ENCODE assay signal across 9 mouse cellular contexts in genomic region chr4:150234599-150235327, GRCm38 (mm10). TPM values are rescaled to one million over a fixed set of nuclear protein-coding genes. Genes with fewer than 3 reads are reported as not detected.
DNase-seq lines count a peak whose midpoint lies in the region; ATAC-seq and TF ChIP-seq lines count a peak whose summit lies in the region.
"Had no signal": no experiment of that assay in that cellular context is flagged by ENCODE, and none has a peak within 500 bp of the region (broad histone marks: within the 10 kb centered on the region; RNA-seq: fewer than 3 reads in every experiment).

No protein-coding gene starts in this region.

- DNase-seq in left cerebral cortex, adult 2 months (ENCODE audit: extremely low spot score in 1 of 2, low spot score in 2 of 2): no peak
- DNase-seq in left cerebral cortex, adult 18-20 months (ENCODE audit: low spot score in 2 of 2): no peak
- DNase-seq in B cell, adult 2 months: no peak
- no peak for DNase-seq in urinary bladder, postnatal 25 days (ENCODE audit: low spot score)
- no peak for DNase-seq in kidney, postnatal 4 days
- DNase-seq: lung, postnatal 36 days had no signal

- no peak overlapping the region for H3K4me2 ChIP-seq in forebrain, embryonic 16.5 days (ENCODE audit: low read length)
- no peak overlapping the region for H3K4me2 ChIP-seq in midbrain, embryonic 15.5 days

- WGBS in forebrain, embryonic 16.5 days: 21% methylated on average over 8 of the region's 8 CpGs
- 41% methylated on average over 8 of the region's 8 CpGs for WGBS in midbrain, embryonic 15.5 days

- H3K36me3 ChIP-seq in forebrain, embryonic 16.5 days (ENCODE audit: control insufficient read depth, insufficient read depth): no peaks in the 10 kb centered on the region
- no peaks in the 10 kb centered on the region for H3K36me3 ChIP-seq in midbrain, embryonic 15.5 days (replicated peaks)

- TF ChIP-seq CTCF in left cerebral cortex, adult 2 months (IDR thresholded peaks at IDR 0.05): no peak

- peaks cover 19% of the 10 kb centered on the region for H3K4me1 ChIP-seq in brown adipose tissue, adult 24 weeks (ENCODE audit: control insufficient read depth, insufficient read depth, insufficient read length, low read length)
- peaks cover 32% of the 10 kb centered on the region for H3K4me1 ChIP-seq in forebrain, embryonic 16.5 days (replicated peaks; ENCODE audit: control insufficient read depth, insufficient read depth, low read length)
- H3K4me1 ChIP-seq in midbrain, embryonic 15.5 days: peaks cover 42% of the 10 kb centered on the region

- no peak for ATAC-seq in forebrain, embryonic 16.5 days
- no peak for ATAC-seq in midbrain, embryonic 15.5 days (replicated peaks)

- H3K4me3 ChIP-seq in left cerebral cortex, adult 2 months: no peak overlapping the region
- H3K4me3 ChIP-seq in brown adipose tissue, adult 24 weeks (ENCODE audit: insufficient read depth, low read depth, low read length): no peak overlapping the region
- H3K4me3 ChIP-seq in forebrain, embryonic 16.5 days (replicated peaks; ENCODE audit: low read length): no peak overlapping the region
- no peak overlapping the region for H3K4me3 ChIP-seq in midbrain, embryonic 15.5 days

- H3K9me3 ChIP-seq in forebrain, embryonic 16.5 days (ENCODE audit: control insufficient read depth, low read length): no peaks in the 10 kb centered on the region
- H3K9me3 ChIP-seq in midbrain, embryonic 15.5 days: no peaks in the 10 kb centered on the region

- H3K27ac ChIP-seq in left cerebral cortex, adult 2 months: peak overlapping the region; percentile 58
- peak overlapping the region; percentile 19 for H3K27ac ChIP-seq in brown adipose tissue, adult 24 weeks (replicated peaks; ENCODE audit: low read depth, low read length)
- H3K27ac ChIP-seq in forebrain, embryonic 16.5 days (ENCODE audit: low read length): peak overlapping the region; percentile 45; the same call in 1 of the 2 replicates
- H3K27ac ChIP-seq in midbrain, embryonic 15.5 days: peak overlapping the region; percentile 62

- no peak overlapping the region for H3K9ac ChIP-seq in forebrain, embryonic 16.5 days (replicated peaks; ENCODE audit: low read depth, low read length)
- H3K9ac ChIP-seq in midbrain, embryonic 15.5 days: no peak overlapping the region

- no peaks in the 10 kb centered on the region for H3K27me3 ChIP-seq in forebrain, embryonic 16.5 days (replicated peaks; ENCODE audit: control insufficient read depth, insufficient read depth, low read length)
- no peaks in the 10 kb centered on the region for H3K27me3 ChIP-seq in midbrain, embryonic 15.5 days (replicated peaks)

- intact Hi-C loops in left cerebral cortex, adult 2 months (cut with DNase I): no loop called here

RNA-seq across cellular contexts. Expression of gene Eno1, which starts 1.8 kb away (rescaled TPM):
- 100 to 1,000 TPM; 410 TPM for total RNA-seq in left cerebral cortex, adult 2 months (2021)
- total RNA-seq in left cerebral cortex, adult 18-20 months (2021): 100 to 1,000 TPM; 426 to 458 TPM
- 2,211 and 3,699 TPM in 2 replicates for polyA plus RNA-seq in brown adipose tissue, adult 24 weeks (2012; ENCODE audit: insufficient read depth, insufficient read length, missing spikeins)
- polyA plus RNA-seq in forebrain, embryonic 16.5 days (2015; fragmentation: Nextera tagmentation; extraction: Ambion mirVana): 979 and 980 TPM in 2 replicates
- polyA plus RNA-seq in midbrain, embryonic 15.5 days (2015; fragmentation: Nextera tagmentation; extraction: Ambion mirVana): 1,044 and 1,060 TPM in 2 replicates

RNA-seq across cellular contexts. Expression of gene Car6, which starts 33.6 kb away (rescaled TPM):
- not detected for total RNA-seq in left cerebral cortex, adult 2 months (2021)
- total RNA-seq in left cerebral cortex, adult 18-20 months (2021): not detected
- not detected in 2 replicates for polyA plus RNA-seq in brown adipose tissue, adult 24 weeks (2012; ENCODE audit: insufficient read depth, insufficient read length, missing spikeins)
- not detected in 2 replicates for polyA plus RNA-seq in forebrain, embryonic 16.5 days (2015; fragmentation: Nextera tagmentation; extraction: Ambion mirVana)
- not detected in 2 replicates for polyA plus RNA-seq in midbrain, embryonic 15.5 days (2015; fragmentation: Nextera tagmentation; extraction: Ambion mirVana)

RNA-seq across cellular contexts. Expression of gene Rere, which starts 46.7 kb away (rescaled TPM):
- total RNA-seq in left cerebral cortex, adult 2 months (2021): 100 to 1,000 TPM; 113 to 125 TPM
- total RNA-seq in left cerebral cortex, adult 18-20 months (2021): 100 to 1,000 TPM in 1 of 2 experiments, 10 to 100 TPM in 1; 89.9 to 102 TPM
- 38.7 and 39.8 TPM in 2 replicates for polyA plus RNA-seq in brown adipose tissue, adult 24 weeks (2012; ENCODE audit: insufficient read depth, insufficient read length, missing spikeins)
- polyA plus RNA-seq in forebrain, embryonic 16.5 days (2015; fragmentation: Nextera tagmentation; extraction: Ambion mirVana): 25.2 and 34.5 TPM in 2 replicates
- 32.1 and 37.4 TPM in 2 replicates for polyA plus RNA-seq in midbrain, embryonic 15.5 days (2015; fragmentation: Nextera tagmentation; extraction: Ambion mirVana)
